Mouse (Mus musculus): ENCODE measurements around the gene Dscam.

DNA sequence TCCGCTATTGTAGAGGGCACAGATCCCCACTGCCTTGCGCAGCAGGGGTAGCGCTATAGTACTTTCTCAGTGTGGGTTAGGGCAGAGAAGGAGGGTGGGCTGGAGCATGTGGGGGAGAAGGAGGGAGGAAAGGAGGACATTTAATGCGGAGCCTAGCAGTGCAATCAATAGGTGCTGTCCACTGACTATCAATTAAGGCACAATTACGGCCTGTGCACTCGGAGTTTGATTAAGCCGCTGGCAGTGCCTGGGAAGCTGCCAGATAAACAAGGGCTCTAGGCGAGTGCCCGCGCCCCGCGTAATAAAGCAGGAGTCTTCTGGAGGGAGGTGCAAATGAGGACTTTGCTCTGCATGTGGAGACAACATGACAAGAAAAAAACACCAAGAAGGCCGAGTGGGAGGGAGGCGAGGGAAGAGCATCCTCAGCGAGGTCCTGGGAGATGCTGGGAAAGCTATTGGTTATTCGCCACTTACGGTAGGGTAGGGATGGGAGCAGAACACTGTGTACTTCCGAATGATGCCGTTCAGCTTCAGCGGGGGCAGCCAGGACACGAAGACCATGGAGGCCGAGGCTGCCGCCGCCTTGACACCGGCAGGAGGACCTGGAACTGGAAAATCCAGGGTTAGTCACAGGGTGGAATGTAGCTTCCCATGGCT lies 497.2 kb downstream of the Dscam start:
- no peak for TF ChIP-seq CTCF (IDR thresholded peaks at IDR 0.05; ENCODE audit: low read depth, low read length)
- TF ChIP-seq POLR2A (IDR thresholded peaks at IDR 0.05; ENCODE audit: insufficient read depth, low read length): no peak
